Mouse (Mus musculus) stomach, postnatal 0 days (tissue): ENCODE measurements around the gene Phf13. TPM values are rescaled to one million over a fixed set of nuclear protein-coding genes. Genes with fewer than 3 reads are reported as not detected.

Source experiments
- ATAC-seq: fragments of 200-750 bp; cut with Nextera tagmentation; 2 replicates; pipeline ENCODE4 v1.8.0; 2017; ENCODE audit not compliant: low FRiP score, low TSS enrichment
- DNase-seq: peaks from one replicate; pipeline ENCODE4 v3.0.0-alpha.2; 2016; ENCODE audit warnings: low spot score
- H3K27ac ChIP-seq: fragments of 300-500 bp; sonication (generic); replicated peaks from 2 replicates; pipeline ENCODE4 v1.5.1; 2014; ENCODE audit warnings: mild to moderate bottlenecking, control low read depth
- H3K27me3 ChIP-seq: fragments of 300-500 bp; sonication (generic); 2 replicates; pipeline ENCODE4 v1.6.1; 2014; ENCODE audit warnings: low read length; ENCODE audit not compliant: control insufficient read depth, insufficient read depth
- H3K36me3 ChIP-seq: fragments of 300-500 bp; sonication (generic); 2 replicates; pipeline ENCODE4 v1.6.1; 2014; ENCODE audit warnings: low read length, mixed read lengths; ENCODE audit not compliant: control insufficient read depth, insufficient read depth
- H3K4me1 ChIP-seq: fragments of 300-500 bp; sonication (generic); replicated peaks from 2 replicates; pipeline ENCODE4 v1.6.1; 2014; ENCODE audit warnings: antibody characterized with exemption; ENCODE audit not compliant: control insufficient read depth, insufficient read depth
- H3K4me2 ChIP-seq: fragments of 300-500 bp; sonication (generic); replicated peaks from 2 replicates; pipeline ENCODE4 v1.6.1; 2014; ENCODE audit warnings: low read depth, mild to moderate bottlenecking, control low read depth, moderate library complexity
- H3K4me3 ChIP-seq: fragments of 300-500 bp; sonication (generic); 2 replicates; pipeline ENCODE4 v1.5.1; 2014; ENCODE audit warnings: low read depth, low read length, control low read depth
- H3K9ac ChIP-seq: fragments of 300-500 bp; sonication (generic); 2 replicates; pipeline ENCODE4 v1.6.1; 2014; ENCODE audit warnings: mild to moderate bottlenecking, low read length, control low read depth, mixed read lengths
- H3K9me3 ChIP-seq: fragments of 300-500 bp; sonication (generic); 2 replicates; pipeline ENCODE4 v1.6.1; 2016; ENCODE audit warnings: low read length; ENCODE audit not compliant: control insufficient read depth
- CTCF ChIP-seq: IDR thresholded peaks from 2 replicates; pipeline ENCODE4 v1.5.1; 2016; ENCODE audit warnings: antibody characterized with exemption, low read depth, mild to moderate bottlenecking, moderate library complexity
- EP300 ChIP-seq: optimal IDR thresholded peaks from 2 replicates; pipeline ENCODE3; 2016; ENCODE audit warnings: antibody characterized with exemption
- WGBS: fragments of 180-500 bp; shearing (Covaris S2); extraction: QIAGEN DNeasy Blood & Tissue Kit; methylation state at CpG from one replicate; pipeline ENCODE4 v1.1.7; 2014; 5-methylcytosine and 5-hydroxymethylcytosine counted together
- polyA plus RNA-seq: library from polyadenylated mRNA; unstranded; fragments of >200 nt; fragmentation: Nextera tagmentation; extraction: Ambion mirVana; gene quantifications from 2 replicates; pipeline ENCODE4 v1.2.1, GENCODE M21; 2015

The Phf13 gene
- polyA plus RNA-seq, 1 experiment from 2014 or later, result 12.7 TPM

- peak overlapping the region; percentile 99 for H3K4me3 ChIP-seq
- no peak for ATAC-seq
- H3K9me3 ChIP-seq, result no peaks in the 10 kb centered on the region
- peak overlapping the region; percentile 86 for H3K4me2 ChIP-seq
- peaks cover 11% of the 10 kb centered on the region for H3K36me3 ChIP-seq
- peak; percentile 59 for DNase-seq
- WGBS, result 3% methylated on average over 56 of the region's 61 CpGs
- no peaks in the 10 kb centered on the region for H3K27me3 ChIP-seq
- H3K27ac ChIP-seq, result peak overlapping the region; percentile 83
- H3K9ac ChIP-seq, result peak overlapping the region; percentile 91
- 0 out of 2 replicates have a peak, but pooled peaks cover 3% of the 10 kb centered on the region for H3K4me1 ChIP-seq
- TF ChIP-seq EP300, result no peak
- no peak for TF ChIP-seq CTCF
Observed at GRCm38 (mm10) chr4:151994228-151995171, 1.6 kb downstream of the Phf13 start.

GRCm38 (mm10) chr4:151993035-151993434, 3.0 kb downstream of the Phf13 start:
- no peaks in the 10 kb centered on the region for H3K9me3 ChIP-seq
- no peaks in the 10 kb centered on the region for H3K27me3 ChIP-seq
- H3K4me3 ChIP-seq, result no peak overlapping the region
- no peak overlapping the region for H3K9ac ChIP-seq
- H3K4me1 ChIP-seq, result 0 out of 2 replicates have a peak, but pooled peaks cover 5% of the 10 kb centered on the region
- H3K36me3 ChIP-seq, result peaks cover 11% of the 10 kb centered on the region
- TF ChIP-seq EP300, result no peak
- no peak for TF ChIP-seq CTCF
- H3K27ac ChIP-seq, result no peak overlapping the region
- 67% methylated on average over 6 of the region's 6 CpGs for WGBS
- ATAC-seq (no peak), DNase-seq (no peak)
- no peak overlapping the region for H3K4me2 ChIP-seq

- TF ChIP-seq EP300 (no peak), CTCF (no peak)
- ATAC-seq (no peak), DNase-seq (no peak)
- Histone ChIP-seq H3K9ac (no peak overlapping the region), H3K4me2 (no peak overlapping the region), H3K4me1 (peaks cover 5% of the 10 kb centered on the region; the same call in 1 of the 2 replicates), H3K9me3 (no peaks in the 10 kb centered on the region), H3K4me3 (no peak overlapping the region), H3K27me3 (no peaks in the 10 kb centered on the region), H3K27ac (no peak overlapping the region), H3K36me3 (peaks cover 11% of the 10 kb centered on the region)
- WGBS, result 87% methylated on average over 9 of the region's 9 CpGs
Observed at GRCm38 (mm10) chr4:151992091-151992490, 4.0 kb downstream of the Phf13 start.

- no peaks in the 10 kb centered on the region for H3K9me3 ChIP-seq
- H3K9ac ChIP-seq, result peak overlapping the region; percentile 90; the same call in 1 of the 2 replicates
- peaks cover 2% of the 10 kb centered on the region; the same call in 1 of the 2 replicates for H3K4me1 ChIP-seq
- TF ChIP-seq EP300 (no peak), CTCF (no peak)
- H3K4me2 ChIP-seq, result peak overlapping the region; percentile 92
- peak overlapping the region; percentile 85 for H3K4me3 ChIP-seq
- peaks cover 11% of the 10 kb centered on the region for H3K36me3 ChIP-seq
- no peaks in the 10 kb centered on the region for H3K27me3 ChIP-seq
- peak overlapping the region; percentile 84; the same call in 1 of the 2 replicates for H3K27ac ChIP-seq
- DNase-seq, result no peak
- WGBS, result 26% methylated on average over 6 of the region's 6 CpGs
- peak; percentile 3; the same call in 1 of the 2 replicates for ATAC-seq
Observed at GRCm38 (mm10) chr4:151989110-151989488, 7.0 kb downstream of the Phf13 start.

GRCm38 (mm10) chr4:151988342-151989109, 7.5 kb downstream of the Phf13 start, which contains the start of gene Thap3:
Gene Thap3 (minus strand): TSS chr4:151988997.
- DNase-seq (peak; percentile 82), ATAC-seq (peak; percentile 66)
- Histone ChIP-seq H3K9ac (peak within 1 kb of the TSS; percentile 90), H3K4me1 (peaks cover 2% of the 10 kb centered on the region; the same call in 1 of the 2 replicates), H3K4me2 (peak within 1 kb of the TSS; percentile 92), H3K9me3 (no peaks in the 10 kb centered on the region), H3K4me3 (peak within 1 kb of the TSS; percentile 85), H3K27me3 (no peaks in the 10 kb centered on the region), H3K36me3 (peaks cover 11% of the 10 kb centered on the region), H3K27ac (peak within 1 kb of the TSS; percentile 84)
- TF ChIP-seq EP300 (no peak), CTCF (no peak)
- WGBS, result under 1% methylated on average over 51 of the region's 54 CpGs
